Mouse (Mus musculus) layer of hippocampus, adult 9-10 months (tissue): ENCODE data around the gene Sgpp1.

Source experiments
- DNase-seq: peaks from one replicate; pipeline ENCODE4 v3.0.0; 2022; ENCODE audit warnings: low spot score

Sgpp1 gene

GRCm38 (mm10) chr12:75735246-75736200 is at the start of gene Sgpp1:
Sgpp1 (minus strand) TSS chr12:75735729.
- DNase-seq, result peak; percentile 43

- no peak for DNase-seq
Observed at GRCm38 (mm10) chr12:75784271-75784751, 48.8 kb upstream of the Sgpp1 start.

GRCm38 (mm10) chr12:75781995-75782394 is 46.5 kb upstream of the Sgpp1 start:
- DNase-seq, result no peak

GRCm38 (mm10) chr12:75781445-75781844 is 45.9 kb upstream of the Sgpp1 start:
- no peak for DNase-seq

GRCm38 (mm10) chr12:75772424-75773034 is 37.0 kb upstream of the Sgpp1 start:
- DNase-seq, result peak; percentile 22

GRCm38 (mm10) chr12:75771410-75771809 is 35.9 kb upstream of the Sgpp1 start:
- DNase-seq, result no peak

GRCm38 (mm10) chr12:75766885-75767317 is 31.4 kb upstream of the Sgpp1 start:
- no peak for DNase-seq

GRCm38 (mm10) chr12:75766395-75766794 is 30.9 kb upstream of the Sgpp1 start:
- DNase-seq, result no peak

- DNase-seq, result no peak
Observed at GRCm38 (mm10) chr12:75765751-75766150, 30.2 kb upstream of the Sgpp1 start.

GRCm38 (mm10) chr12:75756387-75756786 is 20.9 kb upstream of the Sgpp1 start:
- DNase-seq, result no peak

- no peak for DNase-seq
Observed at GRCm38 (mm10) chr12:75753730-75754129, 18.2 kb upstream of the Sgpp1 start.

- DNase-seq, result no peak
Observed at GRCm38 (mm10) chr12:75752077-75752476, 16.5 kb upstream of the Sgpp1 start.

- no peak for DNase-seq
Observed at GRCm38 (mm10) chr12:75748574-75748973, 13.0 kb upstream of the Sgpp1 start.

- DNase-seq, result no peak
Observed at GRCm38 (mm10) chr12:75745697-75746290, 10.3 kb upstream of the Sgpp1 start.

- DNase-seq, result no peak
Observed at GRCm38 (mm10) chr12:75742101-75742500, 6.6 kb upstream of the Sgpp1 start.

- DNase-seq, result no peak
Observed at GRCm38 (mm10) chr12:75741273-75741672, 5.7 kb upstream of the Sgpp1 start.

- no peak for DNase-seq
Observed at GRCm38 (mm10) chr12:75740451-75740850, 4.9 kb upstream of the Sgpp1 start.

GRCm38 (mm10) chr12:75739611-75740010 is 4.1 kb upstream of the Sgpp1 start:
- no peak for DNase-seq

- no peak for DNase-seq
Observed at GRCm38 (mm10) chr12:75736296-75736695, 767 bp upstream of the Sgpp1 start.

GRCm38 (mm10) chr12:75734891-75735245 is 661 bp downstream of the Sgpp1 start:
- no peak for DNase-seq

GRCm38 (mm10) chr12:75734167-75734566 is 1.4 kb downstream of the Sgpp1 start:
- no peak for DNase-seq

GRCm38 (mm10) chr12:75733331-75734070 is 2.0 kb downstream of the Sgpp1 start:
- no peak for DNase-seq
